Mouse (Mus musculus) splenic B cell, adult 2 months (primary cell): ENCODE results near the gene Susd6.

Experiments used
- DNase-seq: peaks from one replicate; pipeline ENCODE4 v3.0.0-alpha.2; 2011; ENCODE audit warnings: low read depth, low spot score
- H3K27me3 ChIP-seq: 2 replicates; pipeline ENCODE4 v1.6.1; 2012; ENCODE audit warnings: mild to moderate bottlenecking, low read length, moderate library complexity, mixed read lengths; ENCODE audit not compliant: control insufficient read depth, poor library complexity, insufficient read depth, severe bottlenecking
- H3K36me3 ChIP-seq: 2 replicates; pipeline ENCODE4 v1.6.1; 2012; ENCODE audit warnings: mild to moderate bottlenecking, low read length, moderate library complexity, mixed read lengths; ENCODE audit not compliant: control insufficient read depth, poor library complexity, insufficient read depth, severe bottlenecking

Gene Susd6

GRCm38 (mm10) chr12:80922869-80923268 lies 132.6 kb downstream of the Susd6 start:
- no peak for DNase-seq
- H3K36me3 ChIP-seq = no peaks in the 10 kb centered on the region
- H3K27me3 ChIP-seq = no peaks in the 10 kb centered on the region

GRCm38 (mm10) chr12:80923602-80924001 lies 133.3 kb downstream of the Susd6 start:
- Histone ChIP-seq H3K27me3 (no peaks in the 10 kb centered on the region), H3K36me3 (no peaks in the 10 kb centered on the region)
- no peak for DNase-seq

- Histone ChIP-seq H3K27me3 (no peaks in the 10 kb centered on the region), H3K36me3 (no peaks in the 10 kb centered on the region)
- no peak for DNase-seq
Observed at GRCm38 (mm10) chr12:80924205-80924604, 133.9 kb downstream of the Susd6 start.

GRCm38 (mm10) chr12:80925919-80926318 lies 135.6 kb downstream of the Susd6 start:
- DNase-seq = no peak
- H3K36me3 ChIP-seq = no peaks in the 10 kb centered on the region
- H3K27me3 ChIP-seq = no peaks in the 10 kb centered on the region

- DNase-seq = no peak
- Histone ChIP-seq H3K36me3 (no peaks in the 10 kb centered on the region), H3K27me3 (no peaks in the 10 kb centered on the region)
Observed at GRCm38 (mm10) chr12:80926550-80926949, 136.2 kb downstream of the Susd6 start.

- Histone ChIP-seq H3K36me3 (no peaks in the 10 kb centered on the region), H3K27me3 (no peaks in the 10 kb centered on the region)
- no peak for DNase-seq
Observed at GRCm38 (mm10) chr12:80927518-80927917, 137.2 kb downstream of the Susd6 start.

GRCm38 (mm10) chr12:80928881-80929280 lies 138.6 kb downstream of the Susd6 start:
- Histone ChIP-seq H3K27me3 (no peaks in the 10 kb centered on the region), H3K36me3 (no peaks in the 10 kb centered on the region)
- no peak for DNase-seq

GRCm38 (mm10) chr12:80930141-80930540 lies 139.8 kb downstream of the Susd6 start:
- no peak for DNase-seq
- H3K27me3 ChIP-seq = no peaks in the 10 kb centered on the region
- no peaks in the 10 kb centered on the region for H3K36me3 ChIP-seq
